Mouse (Mus musculus): ENCODE measurements around the gene Gimap5. TPM values are rescaled to one million over a fixed set of nuclear protein-coding genes. Genes with fewer than 3 reads are reported as not detected.

The Gimap5 gene
- polyA plus RNA-seq, 1 experiment from 2014 or later = 5.7 TPM

- H3K9ac ChIP-seq = no peak overlapping the region
- H3K4me1 ChIP-seq = no peaks in the 10 kb centered on the region
- H3K4me3 ChIP-seq = no peak overlapping the region
- no peaks in the 10 kb centered on the region for H3K9me3 ChIP-seq
- 83% methylated on average over 4 of the region's 4 CpGs for WGBS
- H3K27ac ChIP-seq = no peak overlapping the region
- no peaks in the 10 kb centered on the region for H3K36me3 ChIP-seq
- no peak for ATAC-seq (ENCODE audit: insufficient number of reproducible peaks, low FRiP score, low TSS enrichment, low read depth)
- H3K4me2 ChIP-seq = no peak overlapping the region
- no peaks in the 10 kb centered on the region for H3K27me3 ChIP-seq
Measured at GRCm38 (mm10) chr6:48720326-48720725, 25.7 kb upstream of the Gimap5 start.

- Histone ChIP-seq H3K9ac (no peak overlapping the region), H3K27me3 (no peaks in the 10 kb centered on the region), H3K27ac (no peak overlapping the region), H3K36me3 (no peaks in the 10 kb centered on the region), H3K4me1 (no peaks in the 10 kb centered on the region), H3K4me2 (no peak overlapping the region), H3K4me3 (no peak overlapping the region), H3K9me3 (no peaks in the 10 kb centered on the region)
- 80% methylated on average over 8 of the region's 8 CpGs for WGBS
- ATAC-seq (ENCODE audit: insufficient number of reproducible peaks, low FRiP score, low TSS enrichment, low read depth) = no peak
Measured at GRCm38 (mm10) chr6:48723468-48723867, 22.5 kb upstream of the Gimap5 start.

- Histone ChIP-seq H3K27me3 (no peaks in the 10 kb centered on the region), H3K4me1 (no peaks in the 10 kb centered on the region), H3K4me3 (no peak overlapping the region), H3K27ac (no peak overlapping the region), H3K36me3 (no peaks in the 10 kb centered on the region), H3K4me2 (no peak overlapping the region), H3K9me3 (no peaks in the 10 kb centered on the region), H3K9ac (no peak overlapping the region)
- 0% methylated on average over 1 of the region's 1 CpGs for WGBS
- ATAC-seq (ENCODE audit: insufficient number of reproducible peaks, low FRiP score, low TSS enrichment, low read depth) = no peak
Measured at GRCm38 (mm10) chr6:48725476-48725875, 20.5 kb upstream of the Gimap5 start.

- no peaks in the 10 kb centered on the region for H3K9me3 ChIP-seq
- no peak overlapping the region for H3K4me2 ChIP-seq
- no peak for ATAC-seq (ENCODE audit: insufficient number of reproducible peaks, low FRiP score, low TSS enrichment, low read depth)
- H3K27ac ChIP-seq = no peak overlapping the region
- H3K27me3 ChIP-seq = no peaks in the 10 kb centered on the region
- no peaks in the 10 kb centered on the region for H3K4me1 ChIP-seq
- no peaks in the 10 kb centered on the region for H3K36me3 ChIP-seq
- 86% methylated on average over 5 of the region's 5 CpGs for WGBS
- no peak overlapping the region for H3K9ac ChIP-seq
- H3K4me3 ChIP-seq = no peak overlapping the region
Measured at GRCm38 (mm10) chr6:48727761-48728160, 18.2 kb upstream of the Gimap5 start.

GRCm38 (mm10) chr6:48732864-48733304, 13.1 kb upstream of the Gimap5 start:
- H3K27ac ChIP-seq = no peak overlapping the region

GRCm38 (mm10) chr6:48733660-48734059, 12.3 kb upstream of the Gimap5 start:
- WGBS = 86% methylated on average over 1 of the region's 1 CpGs
- no peak for ATAC-seq (ENCODE audit: insufficient number of reproducible peaks, low FRiP score, low TSS enrichment, low read depth)

More at GRCm38 (mm10) chr6:48732864-48733304, 13.1 kb upstream of the Gimap5 start:
- Histone ChIP-seq H3K36me3 (no peaks in the 10 kb centered on the region), H3K4me2 (no peak overlapping the region), H3K4me1 (no peaks in the 10 kb centered on the region), H3K9ac (no peak overlapping the region), H3K27me3 (no peaks in the 10 kb centered on the region), H3K4me3 (no peak overlapping the region), H3K9me3 (no peaks in the 10 kb centered on the region)
- 40% methylated on average over 8 of the region's 8 CpGs for WGBS
- ATAC-seq (ENCODE audit: insufficient number of reproducible peaks, low FRiP score, low TSS enrichment, low read depth) = no peak

GRCm38 (mm10) chr6:48737053-48737452, 8.9 kb upstream of the Gimap5 start:
- whole genome bisulfite sequencing = 71% methylated on average over 2 of the region's 2 CpGs
- ATAC-seq (ENCODE audit: insufficient number of reproducible peaks, low FRiP score, low TSS enrichment, low read depth) = no peak

More at GRCm38 (mm10) chr6:48733660-48734059, 12.3 kb upstream of the Gimap5 start:
- no peak overlapping the region for H3K9ac ChIP-seq
- no peaks in the 10 kb centered on the region for H3K9me3 ChIP-seq
- H3K36me3 ChIP-seq = no peaks in the 10 kb centered on the region
- no peak overlapping the region for H3K4me3 ChIP-seq
- H3K4me1 ChIP-seq = no peaks in the 10 kb centered on the region
- no peaks in the 10 kb centered on the region for H3K27me3 ChIP-seq
- H3K4me2 ChIP-seq = no peak overlapping the region
- H3K27ac ChIP-seq = no peak overlapping the region

GRCm38 (mm10) chr6:48737688-48738087, 8.3 kb upstream of the Gimap5 start:
- ATAC-seq (ENCODE audit: insufficient number of reproducible peaks, low FRiP score, low TSS enrichment, low read depth) = no peak
- Histone ChIP-seq H3K36me3 (no peaks in the 10 kb centered on the region), H3K27me3 (peaks cover 29% of the 10 kb centered on the region), H3K27ac (no peak overlapping the region), H3K4me1 (peaks cover 5% of the 10 kb centered on the region), H3K4me2 (no peak overlapping the region), H3K9me3 (no peaks in the 10 kb centered on the region), H3K4me3 (no peak overlapping the region), H3K9ac (no peak overlapping the region)
- 89% methylated on average over 5 of the region's 5 CpGs for WGBS

More at GRCm38 (mm10) chr6:48737053-48737452, 8.9 kb upstream of the Gimap5 start:
- Histone ChIP-seq H3K36me3 (no peaks in the 10 kb centered on the region), H3K4me1 (no peaks in the 10 kb centered on the region), H3K4me3 (no peak overlapping the region), H3K27ac (no peak overlapping the region), H3K4me2 (no peak overlapping the region), H3K27me3 (peaks cover 23% of the 10 kb centered on the region), H3K9ac (no peak overlapping the region), H3K9me3 (no peaks in the 10 kb centered on the region)

- WGBS = 73% methylated on average over 15 of the region's 15 CpGs
- no peak within 1 kb of the TSS for H3K9ac ChIP-seq
- no peak for ATAC-seq (ENCODE audit: insufficient number of reproducible peaks, low FRiP score, low TSS enrichment, low read depth)
- H3K27ac ChIP-seq = no peak within 1 kb of the TSS
- H3K4me2 ChIP-seq = no peak within 1 kb of the TSS
- peaks cover 43% of the 10 kb centered on the region for H3K27me3 ChIP-seq
- peaks cover 8% of the 10 kb centered on the region for H3K4me1 ChIP-seq
- H3K36me3 ChIP-seq = no peaks in the 10 kb centered on the region
- H3K4me3 ChIP-seq = peak within 1 kb of the TSS; percentile 18
- H3K9me3 ChIP-seq = no peaks in the 10 kb centered on the region
Measured at GRCm38 (mm10) chr6:48738961-48739779, 6.8 kb upstream of the Gimap5 start, which contains the start of gene Gimap1. TSS of gene Gimap1 (plus strand) at chr6:48739054.

- no peak for ATAC-seq (ENCODE audit: insufficient number of reproducible peaks, low FRiP score, low TSS enrichment, low read depth)
- H3K4me1 ChIP-seq = peaks cover 8% of the 10 kb centered on the region
- no peaks in the 10 kb centered on the region for H3K9me3 ChIP-seq
- H3K27me3 ChIP-seq = peaks cover 47% of the 10 kb centered on the region
- 87% methylated on average over 3 of the region's 3 CpGs for WGBS
- no peak overlapping the region for H3K4me3 ChIP-seq
- no peak overlapping the region for H3K27ac ChIP-seq
- H3K36me3 ChIP-seq = no peaks in the 10 kb centered on the region
- H3K4me2 ChIP-seq = no peak overlapping the region
- no peak overlapping the region for H3K9ac ChIP-seq
Measured at GRCm38 (mm10) chr6:48739780-48740055, 6.3 kb upstream of the Gimap5 start.

GRCm38 (mm10) chr6:48740501-48741169, 5.4 kb upstream of the Gimap5 start:
- 74% methylated on average over 3 of the region's 3 CpGs for WGBS
- Histone ChIP-seq H3K4me1 (peaks cover 8% of the 10 kb centered on the region), H3K4me3 (no peak overlapping the region), H3K4me2 (no peak overlapping the region), H3K27ac (no peak overlapping the region), H3K27me3 (peaks cover 51% of the 10 kb centered on the region), H3K9ac (no peak overlapping the region), H3K9me3 (no peaks in the 10 kb centered on the region), H3K36me3 (no peaks in the 10 kb centered on the region)
- ATAC-seq (ENCODE audit: insufficient number of reproducible peaks, low FRiP score, low TSS enrichment, low read depth) = no peak

- Histone ChIP-seq H3K36me3 (no peaks in the 10 kb centered on the region), H3K4me2 (no peak overlapping the region), H3K4me3 (no peak overlapping the region), H3K9me3 (no peaks in the 10 kb centered on the region), H3K27me3 (peaks cover 51% of the 10 kb centered on the region), H3K4me1 (peaks cover 8% of the 10 kb centered on the region), H3K27ac (no peak overlapping the region), H3K9ac (no peak overlapping the region)
- ATAC-seq (ENCODE audit: insufficient number of reproducible peaks, low FRiP score, low TSS enrichment, low read depth) = no peak
- WGBS = 25% methylated on average over 3 of the region's 3 CpGs
Measured at GRCm38 (mm10) chr6:48741273-48741672, 4.7 kb upstream of the Gimap5 start.

All from limb, embryonic 15.5 days (tissue).